Mouse (Mus musculus): ENCODE data around the gene Eme1. TPM values are rescaled to one million over a fixed set of nuclear protein-coding genes. Genes with fewer than 3 reads are reported as not detected.
"Not testable (repeated sequence)": the region's sequence is repeated elsewhere in the genome, so short reads cannot be mapped to it uniquely, and the experiment has no call there.

Gene Eme1
- polyA plus RNA-seq, 1 experiment from 2014 or later = 27.8 TPM

- Histone ChIP-seq H3K9me3 (ENCODE audit: low read length) (no peaks in the 10 kb centered on the region), H3K4me2 (replicated peaks; ENCODE audit: low read depth, low read length) (peak overlapping the region; percentile 76), H3K4me3 (ENCODE audit: low read length) (peak overlapping the region; percentile 72), H3K27ac (ENCODE audit: low read length) (no peak overlapping the region), H3K36me3 (ENCODE audit: insufficient read depth, low read length) (peaks cover 11% of the 10 kb centered on the region), H3K9ac (replicated peaks; ENCODE audit: low read length) (peak overlapping the region; percentile 78), H3K27me3 (ENCODE audit: insufficient read depth, low read length) (no peaks in the 10 kb centered on the region), H3K4me1 (ENCODE audit: insufficient read depth, low read length) (peaks cover 12% of the 10 kb centered on the region)
- 47% methylated on average over 8 of the region's 8 CpGs for WGBS
- no peak for ATAC-seq (ENCODE audit: low FRiP score, low TSS enrichment)
Measured at GRCm38 (mm10) chr11:94652973-94653372, 791 bp downstream of the Eme1 start.

- Histone ChIP-seq H3K4me1 (ENCODE audit: insufficient read depth, low read length) (peaks cover 12% of the 10 kb centered on the region), H3K36me3 (ENCODE audit: insufficient read depth, low read length) (peaks cover 22% of the 10 kb centered on the region)
- H3K9ac ChIP-seq (replicated peaks; ENCODE audit: low read length); H3K27me3 ChIP-seq (ENCODE audit: insufficient read depth, low read length); H3K27ac ChIP-seq (ENCODE audit: low read length); ATAC-seq (ENCODE audit: low FRiP score, low TSS enrichment); H3K4me3 ChIP-seq (ENCODE audit: low read length); H3K9me3 ChIP-seq (ENCODE audit: low read length); H3K4me2 ChIP-seq (replicated peaks; ENCODE audit: low read depth, low read length): not testable (repeated sequence)
- WGBS = 97% methylated on average over 5 of the region's 7 CpGs
Measured at GRCm38 (mm10) chr11:94651241-94651640, 2.5 kb downstream of the Eme1 start.

- no peaks in the 10 kb centered on the region for H3K4me1 ChIP-seq (ENCODE audit: insufficient read depth, low read length)
- no peak for ATAC-seq (ENCODE audit: low FRiP score, low TSS enrichment)
- H3K9ac ChIP-seq (replicated peaks; ENCODE audit: low read length) = no peak overlapping the region
- H3K4me3 ChIP-seq (ENCODE audit: low read length) = no peak overlapping the region
- no peaks in the 10 kb centered on the region for H3K27me3 ChIP-seq (ENCODE audit: insufficient read depth, low read length)
- peaks cover 59% of the 10 kb centered on the region for H3K36me3 ChIP-seq (ENCODE audit: insufficient read depth, low read length)
- no peak overlapping the region for H3K27ac ChIP-seq (ENCODE audit: low read length)
- 88% methylated on average over 4 of the region's 4 CpGs for WGBS
- H3K9me3 ChIP-seq (ENCODE audit: low read length) = no peaks in the 10 kb centered on the region
- H3K4me2 ChIP-seq (replicated peaks; ENCODE audit: low read depth, low read length) = no peak overlapping the region
Measured at GRCm38 (mm10) chr11:94646457-94646856, 7.3 kb downstream of the Eme1 start.

- ATAC-seq (ENCODE audit: low FRiP score, low TSS enrichment) = no peak
- H3K4me2 ChIP-seq (replicated peaks; ENCODE audit: low read depth, low read length) = no peak overlapping the region
- no peaks in the 10 kb centered on the region for H3K4me1 ChIP-seq (ENCODE audit: insufficient read depth, low read length)
- no peak overlapping the region for H3K4me3 ChIP-seq (ENCODE audit: low read length)
- H3K9ac ChIP-seq (replicated peaks; ENCODE audit: low read length) = no peak overlapping the region
- WGBS = 89% methylated on average over 8 of the region's 8 CpGs
- H3K9me3 ChIP-seq (ENCODE audit: low read length) = no peaks in the 10 kb centered on the region
- peaks cover 74% of the 10 kb centered on the region for H3K36me3 ChIP-seq (ENCODE audit: insufficient read depth, low read length)
- H3K27ac ChIP-seq (ENCODE audit: low read length) = no peak overlapping the region
- no peaks in the 10 kb centered on the region for H3K27me3 ChIP-seq (ENCODE audit: insufficient read depth, low read length)
Measured at GRCm38 (mm10) chr11:94644461-94645219, 9.1 kb downstream of the Eme1 start.

GRCm38 (mm10) chr11:94634431-94634830, 19.3 kb downstream of the Eme1 start:
- Histone ChIP-seq H3K36me3 (ENCODE audit: insufficient read depth, low read length) (peaks cover 64% of the 10 kb centered on the region), H3K4me2 (replicated peaks; ENCODE audit: low read depth, low read length) (no peak overlapping the region), H3K9ac (replicated peaks; ENCODE audit: low read length) (no peak overlapping the region), H3K27ac (ENCODE audit: low read length) (no peak overlapping the region), H3K4me1 (ENCODE audit: insufficient read depth, low read length) (peaks cover 13% of the 10 kb centered on the region), H3K4me3 (ENCODE audit: low read length) (no peak overlapping the region), H3K27me3 (ENCODE audit: insufficient read depth, low read length) (no peaks in the 10 kb centered on the region), H3K9me3 (ENCODE audit: low read length) (no peaks in the 10 kb centered on the region)
- 90% methylated on average over 5 of the region's 5 CpGs for WGBS
- no peak for ATAC-seq (ENCODE audit: low FRiP score, low TSS enrichment)

- Histone ChIP-seq H3K9me3 (ENCODE audit: low read length) (no peaks in the 10 kb centered on the region), H3K9ac (replicated peaks; ENCODE audit: low read length) (no peak overlapping the region), H3K4me1 (ENCODE audit: insufficient read depth, low read length) (peaks cover 13% of the 10 kb centered on the region), H3K4me2 (replicated peaks; ENCODE audit: low read depth, low read length) (no peak overlapping the region), H3K4me3 (ENCODE audit: low read length) (no peak overlapping the region), H3K27me3 (ENCODE audit: insufficient read depth, low read length) (no peaks in the 10 kb centered on the region), H3K36me3 (ENCODE audit: insufficient read depth, low read length) (peaks cover 50% of the 10 kb centered on the region), H3K27ac (ENCODE audit: low read length) (no peak overlapping the region)
- ATAC-seq (ENCODE audit: low FRiP score, low TSS enrichment) = no peak
- WGBS = 84% methylated on average over 8 of the region's 8 CpGs
Measured at GRCm38 (mm10) chr11:94632988-94633387, 20.8 kb downstream of the Eme1 start.

GRCm38 (mm10) chr11:94631969-94632368, 21.8 kb downstream of the Eme1 start:
- Histone ChIP-seq H3K27me3 (ENCODE audit: insufficient read depth, low read length) (no peaks in the 10 kb centered on the region), H3K27ac (ENCODE audit: low read length) (no peak overlapping the region), H3K4me2 (replicated peaks; ENCODE audit: low read depth, low read length) (no peak overlapping the region), H3K9ac (replicated peaks; ENCODE audit: low read length) (no peak overlapping the region), H3K36me3 (ENCODE audit: insufficient read depth, low read length) (peaks cover 39% of the 10 kb centered on the region), H3K4me3 (ENCODE audit: low read length) (no peak overlapping the region), H3K4me1 (ENCODE audit: insufficient read depth, low read length) (peaks cover 13% of the 10 kb centered on the region), H3K9me3 (ENCODE audit: low read length) (no peaks in the 10 kb centered on the region)
- 94% methylated on average over 5 of the region's 5 CpGs for WGBS
- ATAC-seq (ENCODE audit: low FRiP score, low TSS enrichment) = no peak

- peaks cover 13% of the 10 kb centered on the region for H3K4me1 ChIP-seq (ENCODE audit: insufficient read depth, low read length)
- peak; percentile 46; the same call in 1 of the 2 replicates for ATAC-seq (ENCODE audit: low FRiP score, low TSS enrichment)
- H3K4me2 ChIP-seq (replicated peaks; ENCODE audit: low read depth, low read length) = peak overlapping the region; percentile 85
- WGBS = 11% methylated on average over 26 of the region's 26 CpGs
- H3K36me3 ChIP-seq (ENCODE audit: insufficient read depth, low read length) = peaks cover 24% of the 10 kb centered on the region
- peak overlapping the region; percentile 100 for H3K4me3 ChIP-seq (ENCODE audit: low read length)
- no peaks in the 10 kb centered on the region for H3K27me3 ChIP-seq (ENCODE audit: insufficient read depth, low read length)
- H3K9ac ChIP-seq (replicated peaks; ENCODE audit: low read length) = peak overlapping the region; percentile 92
- peak overlapping the region; percentile 55; the same call in 1 of the 2 replicates for H3K27ac ChIP-seq (ENCODE audit: low read length)
- H3K9me3 ChIP-seq (ENCODE audit: low read length) = no peaks in the 10 kb centered on the region
Measured at GRCm38 (mm10) chr11:94630199-94631011, 23.4 kb downstream of the Eme1 start.

- Histone ChIP-seq H3K4me1 (ENCODE audit: insufficient read depth, low read length) (peaks cover 13% of the 10 kb centered on the region), H3K9me3 (ENCODE audit: low read length) (no peaks in the 10 kb centered on the region), H3K27me3 (ENCODE audit: insufficient read depth, low read length) (no peaks in the 10 kb centered on the region), H3K36me3 (ENCODE audit: insufficient read depth, low read length) (peaks cover 19% of the 10 kb centered on the region), H3K4me3 (ENCODE audit: low read length) (peak overlapping the region; percentile 100), H3K27ac (ENCODE audit: low read length) (peak overlapping the region; percentile 55; the same call in 1 of the 2 replicates), H3K9ac (replicated peaks; ENCODE audit: low read length) (peak overlapping the region; percentile 92), H3K4me2 (replicated peaks; ENCODE audit: low read depth, low read length) (peak overlapping the region; percentile 85)
- whole genome bisulfite sequencing = 0% methylated on average over 28 of the region's 28 CpGs
- peak; percentile 78 for ATAC-seq (ENCODE audit: low FRiP score, low TSS enrichment)
Measured at GRCm38 (mm10) chr11:94629884-94630198, 23.9 kb downstream of the Eme1 start.

Measured in kidney, embryonic 16.5 days (tissue).